Mouse (Mus musculus) heart, postnatal 14 days (tissue): ENCODE measurements around the gene Lmnb2. TPM values are rescaled to one million over a fixed set of nuclear protein-coding genes. Genes with fewer than 3 reads are reported as not detected.

ENCODE experiments used
- DNase-seq, 2 experiments: peaks; one replicate each; pipeline ENCODE4 v3.0.0; 2021 to 2022
- intact Hi-C: fragments of 180-260 bp; cut with DNase I; formaldehyde crosslinking; loops from one replicate; pipeline ENCODE4 v1.15.1; 2025
- total RNA-seq, 2 experiments: library from RNA; stranded (reverse); gene quantifications; 2 replicates each; pipeline ENCODE4 v1.2.3; 2021

The Lmnb2 gene
- total RNA-seq, 2 experiments from 2014 or later = 5.1 to 7.0 TPM

GRCm38 (mm10) chr10:80931153-80931671 lies 13.2 kb upstream of the Lmnb2 start:
- peak; percentile 63 to 70 for DNase-seq
- intact Hi-C loops = no loop called here

GRCm38 (mm10) chr10:80930361-80931152 lies 12.5 kb upstream of the Lmnb2 start:
- intact Hi-C loops = no loop called here
- DNase-seq = peak; percentile 58 to 61

- peak; percentile 98 to 99 for DNase-seq
- intact Hi-C loops = loop anchor here (2.0 kb wide), 1 partner anchor 65 kb away; no protein-coding TSS in a partner anchor
These were observed 11.5 kb upstream of the Lmnb2 start, which contains the start of gene Gadd45b for GRCm38 (mm10) chr10:80929299-80930226. Gadd45b (plus strand) TSS chr10:80930073.

GRCm38 (mm10) chr10:80928586-80929298 lies 10.7 kb upstream of the Lmnb2 start:
- intact Hi-C loops = loop anchor here (1.0 to 2.0 kb wide), 3 partner anchors 27 to 66 kb away; no protein-coding TSS in a partner anchor
- peak; percentile 92 to 94 for DNase-seq

- intact Hi-C loops = no loop called here
- DNase-seq = no peak
These were observed 7.4 kb upstream of the Lmnb2 start for GRCm38 (mm10) chr10:80925472-80925871.

GRCm38 (mm10) chr10:80921923-80922322 lies 3.9 kb upstream of the Lmnb2 start:
- intact Hi-C loops = no loop called here
- DNase-seq = peak; percentile 53 to 60

GRCm38 (mm10) chr10:80917336-80917778 lies 688 bp downstream of the Lmnb2 start:
- no peak for DNase-seq
- intact Hi-C loops = no loop called here

GRCm38 (mm10) chr10:80915736-80916135 lies 2.3 kb downstream of the Lmnb2 start:
- no peak for DNase-seq
- intact Hi-C loops = no loop called here

GRCm38 (mm10) chr10:80915260-80915659 lies 2.8 kb downstream of the Lmnb2 start:
- DNase-seq = no peak
- intact Hi-C loops = no loop called here

GRCm38 (mm10) chr10:80914253-80914656 lies 3.8 kb downstream of the Lmnb2 start:
- intact Hi-C loops = no loop called here
- DNase-seq = no peak

GRCm38 (mm10) chr10:80913364-80914011 lies 4.6 kb downstream of the Lmnb2 start:
- intact Hi-C loops = no loop called here
- no peak for DNase-seq

GRCm38 (mm10) chr10:80911891-80912290 lies 6.2 kb downstream of the Lmnb2 start:
- intact Hi-C loops = no loop called here
- DNase-seq = no peak

GRCm38 (mm10) chr10:80911354-80911753 lies 6.7 kb downstream of the Lmnb2 start:
- intact Hi-C loops = no loop called here
- DNase-seq = no peak

GRCm38 (mm10) chr10:80909375-80910162 lies 8.5 kb downstream of the Lmnb2 start:
- intact Hi-C loops = no loop called here
- DNase-seq = no peak

GRCm38 (mm10) chr10:80904709-80905108 lies 13.3 kb downstream of the Lmnb2 start:
- intact Hi-C loops = no loop called here
- DNase-seq = no peak

GRCm38 (mm10) chr10:80904004-80904693 lies 13.9 kb downstream of the Lmnb2 start:
- intact Hi-C loops = no loop called here
- no peak for DNase-seq

- no peak for DNase-seq
- intact Hi-C loops = no loop called here
These were observed 14.8 kb downstream of the Lmnb2 start for GRCm38 (mm10) chr10:80903282-80903681.

GRCm38 (mm10) chr10:80902273-80902940 lies 15.6 kb downstream of the Lmnb2 start:
- no peak for DNase-seq
- intact Hi-C loops = no loop called here
